8 mouse cellular contexts compared by ENCODE assay signal in the genomic region with DNA sequence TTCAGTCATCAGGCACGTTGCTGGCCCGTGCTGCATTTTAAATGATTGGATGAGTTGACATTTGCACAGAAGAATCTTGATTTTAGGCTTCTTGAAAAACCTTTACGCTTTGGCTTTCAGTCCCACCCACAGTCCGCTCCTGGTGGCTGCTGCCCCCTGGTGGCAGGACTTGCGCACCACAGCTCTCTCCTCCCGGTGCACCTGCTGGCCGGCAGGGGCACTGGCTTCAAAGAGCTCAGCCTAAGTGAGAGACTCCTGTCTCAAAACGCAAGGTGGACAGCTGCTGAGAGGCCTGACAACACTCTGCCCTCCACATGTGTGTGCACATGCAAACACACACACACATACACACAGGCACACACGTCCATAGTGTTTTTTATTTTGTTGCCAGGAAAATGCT. TPM values are rescaled to one million over a fixed set of nuclear protein-coding genes. Genes with fewer than 3 reads are reported as not detected.
DNase-seq lines count a peak whose midpoint lies in the region; ATAC-seq and TF ChIP-seq lines count a peak whose summit lies in the region.

No protein-coding gene starts in this region.

- no peak overlapping the region for H3K9ac ChIP-seq in heart, embryonic 11.5 days (ENCODE audit: low read depth, low read length)
- H3K9ac ChIP-seq in limb, embryonic 12.5 days (replicated peaks): no peak overlapping the region
- H3K9ac ChIP-seq in midbrain, embryonic 14.5 days (replicated peaks; ENCODE audit: low read length): no peak overlapping the region

- peak; percentile 96 for DNase-seq in heart, adult 11 months
- DNase-seq in embryo, embryonic 9.5 days (ENCODE audit: extremely low spot score): peak; percentile 90
- peak; percentile 86 to 96 for DNase-seq in heart, adult 18-20 months
- DNase-seq in kidney, adult 2 months: peak; percentile 91
- peak; percentile 93 for DNase-seq in midbrain, embryonic 14.5 days
- DNase-seq in spleen, adult 12 weeks (ENCODE audit: low spot score): peak; percentile 88

- 9% methylated on average over 9 of the region's 9 CpGs for WGBS in heart, embryonic 11.5 days (ENCODE audit: insufficient replicate concordance)
- WGBS in kidney, adult 2 months: 3% methylated on average over 9 of the region's 9 CpGs
- 9% methylated on average over 9 of the region's 9 CpGs for WGBS in limb, embryonic 12.5 days
- WGBS in midbrain, embryonic 14.5 days: 5% methylated on average over 9 of the region's 9 CpGs

- TF ChIP-seq CTCF in kidney, adult 2 months (conservative IDR thresholded peaks at IDR 0.05; ENCODE audit: insufficient read depth, insufficient read length, low read depth, low read length): peak; percentile 99

- no peak for ATAC-seq in heart, embryonic 11.5 days (replicated peaks; ENCODE audit: insufficient number of reproducible peaks, low FRiP score, low TSS enrichment)
- 0 out of 2 replicates have a peak, but pooled peaks have one; percentile 52 for ATAC-seq in limb, embryonic 12.5 days (ENCODE audit: insufficient number of reproducible peaks, insufficient read depth, low FRiP score, low TSS enrichment, low read depth)
- peak; percentile 70 for ATAC-seq in midbrain, embryonic 14.5 days (ENCODE audit: low FRiP score, low TSS enrichment)

- H3K4me3 ChIP-seq in heart, embryonic 11.5 days (ENCODE audit: low read depth, low read length): no peak overlapping the region
- no peak overlapping the region for H3K4me3 ChIP-seq in kidney, adult 2 months (ENCODE audit: insufficient read depth, low read depth, low read length)
- H3K4me3 ChIP-seq in limb, embryonic 12.5 days (replicated peaks): no peak overlapping the region
- no peak overlapping the region for H3K4me3 ChIP-seq in midbrain, embryonic 14.5 days (replicated peaks; ENCODE audit: low read depth, low read length)

- H3K36me3 ChIP-seq in heart, embryonic 11.5 days (ENCODE audit: control insufficient read depth, insufficient read depth, low read length): peaks cover 21% of the 10 kb centered on the region
- H3K36me3 ChIP-seq in kidney, adult 2 months (ENCODE audit: control insufficient read depth, insufficient read depth, low read length): no peaks in the 10 kb centered on the region
- H3K36me3 ChIP-seq in limb, embryonic 12.5 days: peaks cover 39% of the 10 kb centered on the region
- peaks cover 42% of the 10 kb centered on the region for H3K36me3 ChIP-seq in midbrain, embryonic 14.5 days (ENCODE audit: control insufficient read depth, insufficient read depth, low read length)

- H3K27me3 ChIP-seq in heart, embryonic 11.5 days (ENCODE audit: control insufficient read depth, insufficient read depth, low read length): no peaks in the 10 kb centered on the region
- no peaks in the 10 kb centered on the region for H3K27me3 ChIP-seq in kidney, adult 2 months (replicated peaks; ENCODE audit: control insufficient read depth, insufficient read depth, low read length)
- peaks cover 5% of the 10 kb centered on the region for H3K27me3 ChIP-seq in limb, embryonic 12.5 days
- no peaks in the 10 kb centered on the region for H3K27me3 ChIP-seq in midbrain, embryonic 14.5 days (ENCODE audit: control insufficient read depth, insufficient read depth, low read length)

- no peaks in the 10 kb centered on the region for H3K9me3 ChIP-seq in heart, embryonic 11.5 days (replicated peaks; ENCODE audit: control insufficient read depth, low read length)
- no peaks in the 10 kb centered on the region for H3K9me3 ChIP-seq in limb, embryonic 12.5 days
- no peaks in the 10 kb centered on the region for H3K9me3 ChIP-seq in midbrain, embryonic 14.5 days (ENCODE audit: control insufficient read depth, low read length)

- H3K27ac ChIP-seq in heart, embryonic 11.5 days (ENCODE audit: low read depth, low read length): no peak overlapping the region
- H3K27ac ChIP-seq in kidney, adult 2 months (ENCODE audit: insufficient read depth, low read depth, low read length): no peak overlapping the region
- no peak overlapping the region for H3K27ac ChIP-seq in limb, embryonic 12.5 days
- H3K27ac ChIP-seq in midbrain, embryonic 14.5 days (replicated peaks; ENCODE audit: low read depth, low read length): peak overlapping the region; percentile 57

- no peaks in the 10 kb centered on the region for H3K4me1 ChIP-seq in heart, embryonic 11.5 days (ENCODE audit: control insufficient read depth, insufficient read depth, low read length)
- 0 out of 2 replicates have a peak, but pooled peaks cover 2% of the 10 kb centered on the region for H3K4me1 ChIP-seq in kidney, adult 2 months (ENCODE audit: control insufficient read depth, insufficient read depth, low read length)
- H3K4me1 ChIP-seq in limb, embryonic 12.5 days (replicated peaks): no peaks in the 10 kb centered on the region; the same call in 1 of the 2 replicates
- H3K4me1 ChIP-seq in midbrain, embryonic 14.5 days (ENCODE audit: control insufficient read depth, insufficient read depth, low read length): peaks cover 14% of the 10 kb centered on the region

- TF ChIP-seq POLR2A in kidney, adult 2 months (IDR thresholded peaks at IDR 0.05; ENCODE audit: low read depth, low read length): no peak

- no peak overlapping the region for H3K4me2 ChIP-seq in heart, embryonic 11.5 days
- no peak overlapping the region for H3K4me2 ChIP-seq in limb, embryonic 12.5 days
- no peak overlapping the region for H3K4me2 ChIP-seq in midbrain, embryonic 14.5 days (ENCODE audit: low read length)

RNA-seq across cellular contexts. Expression of a gene that starts 9.9 kb away (rescaled TPM):
- 962 and 991 TPM in 2 replicates for polyA plus RNA-seq in heart, embryonic 11.5 days (2014; fragmentation: Nextera tagmentation; extraction: Ambion mirVana)
- total RNA-seq in heart, adult 18-20 months (2021): 10 to 100 TPM; 21.3 to 24.5 TPM
- polyA plus RNA-seq in kidney, adult 2 months (2012; rRNA removed): 9.8 and 24.9 TPM in 2 replicates
- 2,166 and 2,360 TPM in 2 replicates for polyA plus RNA-seq in limb, embryonic 12.5 days (2016; fragmentation: Nextera tagmentation; extraction: Ambion mirVana)
- 6,974 and 7,359 TPM in 2 replicates for polyA plus RNA-seq in midbrain, embryonic 14.5 days (2014; fragmentation: Nextera tagmentation; extraction: Ambion mirVana)

RNA-seq across cellular contexts. Expression of a gene that starts 18.5 kb away (rescaled TPM):
- 4.2 and 4.8 TPM in 2 replicates for polyA plus RNA-seq in heart, embryonic 11.5 days (2014; fragmentation: Nextera tagmentation; extraction: Ambion mirVana)
- 10 to 100 TPM; 15.5 to 15.7 TPM for total RNA-seq in heart, adult 18-20 months (2021)
- polyA plus RNA-seq in kidney, adult 2 months (2012; rRNA removed): 58.7 and 74.3 TPM in 2 replicates
- polyA plus RNA-seq in limb, embryonic 12.5 days (2016; fragmentation: Nextera tagmentation; extraction: Ambion mirVana): 2.4 and 2.9 TPM in 2 replicates
- polyA plus RNA-seq in midbrain, embryonic 14.5 days (2014; fragmentation: Nextera tagmentation; extraction: Ambion mirVana): 6.6 and 14.3 TPM in 2 replicates

RNA-seq across cellular contexts. Expression of a gene that starts 32.8 kb away (rescaled TPM):
- 5.6 and 6.6 TPM in 2 replicates for polyA plus RNA-seq in heart, embryonic 11.5 days (2014; fragmentation: Nextera tagmentation; extraction: Ambion mirVana)
- under 1 TPM in 1 of 2 experiments, not detected in 1; 0.36 TPM for total RNA-seq in heart, adult 18-20 months (2021)
- polyA plus RNA-seq in kidney, adult 2 months (2012; rRNA removed): 0.07 and 0.09 TPM in 2 replicates
- polyA plus RNA-seq in limb, embryonic 12.5 days (2016; fragmentation: Nextera tagmentation; extraction: Ambion mirVana): 15.8 and 16.5 TPM in 2 replicates
- polyA plus RNA-seq in midbrain, embryonic 14.5 days (2014; fragmentation: Nextera tagmentation; extraction: Ambion mirVana): 0.78 and 1.6 TPM in 2 replicates

RNA-seq across cellular contexts. Expression of a gene that starts 57.2 kb away (rescaled TPM):
- 167 and 177 TPM in 2 replicates for polyA plus RNA-seq in heart, embryonic 11.5 days (2014; fragmentation: Nextera tagmentation; extraction: Ambion mirVana)
- 100 to 1,000 TPM; 184 to 217 TPM for total RNA-seq in heart, adult 18-20 months (2021)
- 133 and 149 TPM in 2 replicates for polyA plus RNA-seq in kidney, adult 2 months (2012; rRNA removed)
- polyA plus RNA-seq in limb, embryonic 12.5 days (2016; fragmentation: Nextera tagmentation; extraction: Ambion mirVana): 118 TPM in 2 replicates
- 181 and 185 TPM in 2 replicates for polyA plus RNA-seq in midbrain, embryonic 14.5 days (2014; fragmentation: Nextera tagmentation; extraction: Ambion mirVana)

Comparison
In these comparisons a context has a peak if more than half of its experiments do, and no peak if none do; other contexts are left out.
1. RNA of a gene that starts 9.9 kb away (polyA plus RNA-seq): 6,974 to 7,359 TPM in midbrain, embryonic 14.5 days, 2,166 to 2,360 TPM in limb, embryonic 12.5 days and 962 to 991 TPM in heart, embryonic 11.5 days; 9.8 to 24.9 TPM in kidney, adult 2 months; every median in the first group is over 10 times any median in the second.
2. Peak in every context shown above with its lines, with median percentiles within 50 percentile points of each other: DNase-seq.